Mouse (Mus musculus) adrenal gland, postnatal 4 days (tissue): Measurements from ENCODE around the gene Plekhh2. TPM values are rescaled to one million over a fixed set of nuclear protein-coding genes. Genes with fewer than 3 reads are reported as not detected.
"Not testable (repeated sequence)": the region's sequence is repeated elsewhere in the genome, so short reads cannot be mapped to it uniquely, and the experiment has no call there.

Source experiments
- DNase-seq, 2 experiments: peaks; one replicate each; pipeline ENCODE4 v3.0.0; 2021 to 2022; ENCODE audit warnings: low spot score in 2 of 2, mixed read lengths in 2 of 2
- total RNA-seq, 2 experiments: library from RNA; stranded (reverse); gene quantifications; 2 replicates each; pipeline ENCODE4 v1.2.3; 2021

Gene Plekhh2
- total RNA-seq, 2 experiments from 2014 or later: 12.0 to 13.7 TPM

DNA sequence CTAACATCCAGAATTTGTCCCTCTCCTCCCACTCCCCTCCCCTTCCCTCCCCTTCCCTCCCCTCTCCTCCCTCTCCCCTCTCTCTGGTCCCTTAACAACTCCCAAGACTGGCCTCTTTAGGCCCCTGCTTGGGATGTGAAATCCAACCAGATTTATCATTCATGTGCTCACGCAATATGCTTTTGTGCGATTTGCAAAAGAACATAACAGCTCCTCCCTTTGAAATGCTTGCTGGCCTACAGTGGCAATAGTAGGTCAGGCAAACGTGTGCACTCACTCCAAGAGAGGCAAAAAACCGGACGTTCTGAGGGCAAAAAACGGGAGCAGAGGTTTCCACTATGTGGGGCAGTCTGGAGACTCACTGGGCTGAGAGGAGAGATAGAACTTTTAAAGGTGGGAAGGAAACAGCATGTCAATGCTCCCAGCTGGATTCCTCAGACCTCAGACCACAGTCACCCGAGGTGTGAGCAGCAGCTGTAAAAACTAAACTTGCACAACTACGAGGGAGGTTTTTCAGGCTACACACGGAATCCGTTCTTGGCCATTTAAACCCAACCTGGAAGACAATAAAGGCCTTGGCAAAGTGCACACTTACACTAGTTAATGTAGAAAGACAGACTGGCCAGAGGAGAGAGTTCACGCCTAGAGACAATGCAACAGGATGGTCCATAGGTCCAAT is 595 bp upstream of the Plekhh2 start:
- DNase-seq: no peak

DNA sequence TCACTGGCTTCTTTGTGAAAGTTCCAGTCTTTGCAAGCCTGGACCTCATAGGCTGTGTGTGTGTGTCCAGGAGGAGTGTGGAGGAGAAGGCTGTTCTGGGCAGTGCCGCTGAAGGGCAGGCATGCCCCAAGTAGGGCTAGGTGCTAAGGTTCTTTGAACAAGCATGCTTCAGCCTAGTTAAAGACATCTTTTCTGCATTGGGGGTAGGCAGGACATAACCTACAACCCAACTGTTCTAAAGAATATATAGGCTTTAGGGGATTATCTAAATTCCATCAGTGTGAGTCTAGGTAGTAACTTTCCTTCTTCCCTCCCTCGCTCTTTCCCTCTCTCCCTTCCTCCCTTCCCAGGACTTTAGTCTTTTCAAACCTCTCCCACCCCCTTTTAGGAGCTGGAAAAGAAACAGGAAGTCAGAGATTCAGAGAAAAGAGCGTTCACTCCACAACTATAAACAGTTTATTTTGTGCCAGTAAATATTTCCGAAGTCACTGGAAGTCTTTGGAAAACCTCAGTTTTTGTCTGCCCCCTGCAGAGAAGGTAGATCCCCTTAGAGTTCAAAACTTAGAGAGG is 906 bp downstream of the Plekhh2 start:
- DNase-seq: no peak

DNA sequence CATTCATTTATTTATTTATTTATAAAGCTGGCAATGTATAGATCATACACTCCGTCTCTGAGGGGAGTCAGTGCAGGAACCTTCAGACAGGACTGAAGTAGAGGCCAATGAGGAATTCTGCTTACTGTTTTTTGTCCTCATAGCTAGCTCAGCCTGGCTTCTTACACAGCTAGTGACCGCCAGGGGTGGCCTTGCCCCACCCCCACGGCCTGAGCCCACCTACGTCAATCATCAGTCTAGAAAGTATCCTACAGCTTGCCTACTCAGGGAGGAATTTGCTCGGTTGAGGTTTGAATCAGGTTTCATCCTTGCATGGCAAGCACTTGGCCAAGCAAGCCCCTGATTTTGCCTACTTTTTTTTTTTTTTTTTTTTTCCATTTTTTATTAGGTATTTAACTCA is 4.2 kb downstream of the Plekhh2 start:
- no peak for DNase-seq

DNA sequence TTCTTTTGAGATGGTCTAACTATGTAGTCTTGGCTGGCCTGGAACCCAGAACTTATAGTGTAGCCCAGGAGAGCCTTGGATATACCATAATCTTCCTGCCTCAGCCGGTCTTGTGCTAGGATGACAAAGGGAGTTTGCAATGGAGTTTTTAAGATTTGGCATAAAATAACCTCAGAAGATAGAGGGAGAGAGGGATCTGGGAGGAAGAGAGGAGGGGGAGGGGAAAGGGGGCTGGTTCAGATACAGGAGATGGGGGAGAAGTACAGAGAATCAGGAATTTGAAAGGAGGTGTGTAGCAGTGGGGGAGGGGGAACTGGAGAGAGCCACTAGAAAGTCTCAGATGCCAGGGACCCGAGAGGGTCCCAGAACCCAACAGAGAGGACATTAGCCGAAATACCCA is 7.7 kb downstream of the Plekhh2 start:
- DNase-seq: no peak

DNA sequence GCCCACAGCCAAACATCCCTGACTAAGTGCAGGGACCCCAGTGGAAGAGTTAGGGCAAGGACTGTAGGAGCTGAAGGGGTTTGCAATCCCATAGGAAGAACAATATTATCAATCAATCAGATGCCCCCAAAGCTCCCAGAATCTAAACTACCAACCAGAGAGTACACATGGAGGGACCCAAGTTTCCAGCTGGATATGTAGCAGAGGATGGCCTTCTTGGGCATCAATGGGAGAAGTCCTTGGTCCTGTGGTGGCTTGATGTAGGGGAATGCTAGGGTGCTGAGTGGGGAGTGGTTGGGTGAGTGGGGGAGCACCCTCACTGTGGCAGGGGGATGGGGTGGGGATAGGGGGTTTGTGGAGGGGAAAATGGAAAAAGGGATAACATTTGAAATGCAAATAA is 8.4 kb downstream of the Plekhh2 start:
- no peak for DNase-seq

DNA sequence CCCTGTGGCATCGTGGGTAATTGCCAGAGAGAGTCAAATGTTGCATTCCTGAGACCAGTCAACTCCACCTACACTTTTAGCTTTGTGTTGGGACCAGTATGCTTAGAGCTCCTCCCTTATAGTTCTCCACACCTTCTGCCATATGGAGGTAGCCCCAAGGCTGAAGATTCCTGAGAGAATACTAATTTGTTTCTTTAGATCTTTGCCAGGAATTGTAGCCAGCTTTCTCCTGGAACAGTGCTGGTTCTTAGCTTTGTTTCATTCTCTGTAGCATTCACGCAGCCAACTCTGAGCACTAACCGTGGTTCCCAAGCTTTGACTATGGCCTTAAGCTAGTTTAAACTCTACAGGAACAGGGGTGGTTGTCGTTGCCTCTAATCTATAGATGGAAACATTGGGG is 17.7 kb downstream of the Plekhh2 start:
- no peak for DNase-seq

DNA sequence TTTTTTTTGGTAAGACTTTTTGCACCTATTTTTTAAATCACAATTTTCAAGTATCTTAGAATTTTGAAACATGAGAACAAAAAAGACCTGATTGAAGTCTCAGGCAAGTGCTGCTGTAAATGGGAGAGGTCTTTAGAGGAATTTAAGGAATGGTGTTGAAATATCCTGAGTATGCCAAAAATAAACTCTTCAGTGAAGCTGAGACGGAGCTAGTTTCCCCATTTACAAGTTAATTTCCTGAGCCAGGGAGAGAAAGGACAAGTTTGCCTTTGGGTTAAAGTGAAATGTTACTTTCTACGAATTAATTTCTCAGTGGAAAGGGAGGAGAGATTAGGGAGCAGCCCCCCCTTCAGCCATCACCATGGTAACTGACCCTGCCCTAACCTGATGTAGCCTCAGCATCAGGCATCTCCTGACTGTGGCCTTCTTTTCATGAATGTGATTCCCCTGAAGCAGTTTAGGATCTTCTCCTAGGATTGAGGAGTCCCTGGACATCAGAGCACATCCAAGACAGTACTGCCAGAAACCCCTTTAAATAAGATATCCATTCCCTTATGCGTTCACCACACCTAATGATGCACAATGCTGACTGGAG is 18.6 kb downstream of the Plekhh2 start:
- no peak for DNase-seq

DNA sequence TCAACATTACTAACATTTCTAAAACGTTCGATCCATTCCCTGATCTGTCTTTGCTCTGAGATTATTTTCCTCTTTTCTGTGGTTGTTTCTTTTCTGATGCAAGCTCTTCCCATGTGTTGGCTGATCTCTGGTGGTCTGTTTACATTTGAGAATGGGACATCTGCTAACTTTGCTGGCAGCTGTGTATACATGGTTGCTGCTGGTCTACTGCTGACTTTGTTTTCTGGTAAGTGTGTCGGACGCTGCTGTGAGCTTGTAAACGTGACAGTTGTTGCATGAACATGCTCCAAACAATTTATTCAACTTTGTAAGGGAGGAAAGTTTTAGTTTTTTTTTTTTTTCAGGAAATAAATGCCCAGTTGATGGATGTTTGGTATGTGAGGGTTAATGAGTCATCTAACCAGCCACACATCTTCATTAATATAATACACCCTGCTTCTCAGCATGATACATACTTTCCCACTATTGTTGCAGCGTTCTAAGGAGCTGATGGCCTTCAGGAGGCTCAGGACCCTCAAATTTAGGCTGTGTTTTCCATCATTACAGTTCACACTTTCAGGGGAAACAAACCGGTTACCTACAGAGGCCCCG is 21.3 kb downstream of the Plekhh2 start:
- no peak for DNase-seq

DNA sequence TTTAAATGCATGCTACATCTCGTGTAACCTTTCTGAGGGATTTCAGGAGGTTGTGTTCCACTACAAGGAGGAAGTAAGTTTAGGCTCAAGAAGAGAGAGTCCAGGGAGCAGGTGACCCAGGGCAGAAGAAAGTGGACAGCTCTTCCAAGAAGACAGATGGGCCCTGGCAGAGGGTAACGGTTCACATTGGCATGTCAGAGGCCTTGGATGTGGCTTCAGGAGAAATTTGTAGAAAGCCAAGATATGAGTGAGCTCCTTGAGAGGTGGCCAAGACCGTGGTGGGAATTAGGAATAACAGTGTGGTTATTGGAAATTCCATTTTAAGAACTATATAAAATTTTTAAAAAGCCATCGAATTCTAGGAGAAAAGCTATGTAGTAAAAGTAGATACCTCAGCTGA is 22.1 kb downstream of the Plekhh2 start:
- DNase-seq: no peak

DNA sequence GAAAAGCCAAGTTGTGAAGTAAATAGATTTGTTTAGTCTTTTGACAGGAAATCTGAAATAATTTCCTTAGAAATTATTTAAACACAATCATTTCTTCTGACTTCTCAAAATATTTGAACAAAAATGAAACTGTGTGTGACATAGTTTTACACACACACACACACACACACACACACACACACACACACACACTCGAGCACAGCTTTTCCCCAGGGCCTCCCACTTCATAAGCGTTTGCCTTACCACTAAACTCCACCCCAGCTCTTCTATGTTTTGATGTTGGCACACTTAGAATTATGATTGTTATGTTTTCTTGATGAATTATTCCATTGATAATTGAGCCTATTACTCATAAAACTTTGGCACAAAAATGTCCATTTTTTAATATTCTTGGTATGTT is 22.9 kb downstream of the Plekhh2 start:
- DNase-seq: no peak

DNA sequence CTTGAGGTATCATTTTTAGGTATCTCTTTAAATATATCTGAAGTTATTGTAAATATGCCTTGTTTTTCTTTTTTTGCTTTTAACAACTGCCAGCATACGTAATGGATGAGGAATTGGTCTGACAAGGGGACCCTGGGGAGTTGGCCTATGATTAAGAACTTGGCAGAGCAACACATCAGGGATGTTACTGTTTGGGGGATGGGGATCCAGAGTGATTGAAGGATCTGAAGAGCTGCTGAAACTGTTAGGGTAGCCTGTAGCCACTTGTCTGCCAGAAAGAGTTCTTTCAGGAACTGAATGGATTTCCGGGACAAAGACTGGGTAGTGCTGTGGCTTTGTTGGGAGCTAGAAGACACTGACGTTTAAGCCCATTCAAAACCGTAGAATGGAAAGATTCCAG is 23.5 kb downstream of the Plekhh2 start:
- no peak for DNase-seq

DNA sequence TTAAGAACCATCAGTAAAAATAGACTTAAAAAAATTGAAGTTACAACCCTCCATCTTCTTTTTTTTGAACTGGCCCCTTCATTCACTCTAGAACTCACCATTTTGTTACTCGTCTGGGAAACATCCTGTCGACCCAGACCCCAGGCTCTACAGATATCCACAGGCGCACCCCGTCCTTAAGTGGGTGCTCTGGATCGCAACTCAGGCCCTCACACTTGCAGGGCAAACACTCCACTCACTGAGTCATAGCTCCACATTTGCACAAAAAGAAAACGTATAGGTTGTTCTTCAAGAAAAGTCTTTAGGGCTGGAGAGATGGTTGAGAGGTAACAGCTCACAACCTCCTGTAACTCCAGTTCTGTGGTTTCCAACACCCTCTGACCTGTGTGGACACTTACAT is 25.6 kb downstream of the Plekhh2 start:
- DNase-seq: no peak

DNA sequence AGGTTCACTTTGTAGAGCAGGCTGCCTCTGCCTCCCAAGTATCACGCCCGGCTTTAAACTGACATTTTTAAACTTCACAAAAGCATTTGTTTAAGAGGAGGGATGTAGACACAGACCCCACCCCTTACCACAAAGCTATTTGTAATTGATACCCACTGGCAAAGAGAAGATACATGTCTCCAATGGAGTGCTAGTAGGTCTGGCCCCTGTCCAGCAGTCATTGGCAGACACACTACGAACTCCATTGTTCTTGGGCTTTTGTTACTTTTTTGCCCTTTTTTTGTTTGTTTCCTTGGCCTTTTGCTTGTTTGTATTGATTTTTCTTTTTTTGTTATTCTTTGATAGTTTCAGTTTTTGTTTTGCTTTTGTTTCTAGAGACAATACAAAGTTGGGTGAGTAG is 26.3 kb downstream of the Plekhh2 start:
- no peak for DNase-seq

DNA sequence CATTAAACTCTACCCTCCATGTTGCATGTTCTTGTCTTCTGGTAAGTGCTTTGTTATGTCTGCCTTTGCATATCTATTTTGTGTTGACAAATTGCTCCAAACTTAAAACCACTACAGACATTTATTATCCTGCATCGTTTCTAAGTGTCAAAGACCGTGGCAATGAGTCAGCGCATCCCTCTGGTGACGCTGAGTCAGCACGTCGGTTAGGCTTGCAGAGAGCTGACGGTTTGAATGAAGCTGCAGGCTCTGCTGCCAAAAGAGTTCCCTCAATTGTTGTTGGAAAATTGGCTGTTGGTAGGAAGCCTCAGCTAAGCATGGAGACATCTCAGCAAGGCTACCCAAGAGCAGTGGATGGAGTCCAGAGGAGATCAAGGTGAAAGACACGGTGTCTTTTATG is 28.9 kb downstream of the Plekhh2 start:
- no peak for DNase-seq

DNA sequence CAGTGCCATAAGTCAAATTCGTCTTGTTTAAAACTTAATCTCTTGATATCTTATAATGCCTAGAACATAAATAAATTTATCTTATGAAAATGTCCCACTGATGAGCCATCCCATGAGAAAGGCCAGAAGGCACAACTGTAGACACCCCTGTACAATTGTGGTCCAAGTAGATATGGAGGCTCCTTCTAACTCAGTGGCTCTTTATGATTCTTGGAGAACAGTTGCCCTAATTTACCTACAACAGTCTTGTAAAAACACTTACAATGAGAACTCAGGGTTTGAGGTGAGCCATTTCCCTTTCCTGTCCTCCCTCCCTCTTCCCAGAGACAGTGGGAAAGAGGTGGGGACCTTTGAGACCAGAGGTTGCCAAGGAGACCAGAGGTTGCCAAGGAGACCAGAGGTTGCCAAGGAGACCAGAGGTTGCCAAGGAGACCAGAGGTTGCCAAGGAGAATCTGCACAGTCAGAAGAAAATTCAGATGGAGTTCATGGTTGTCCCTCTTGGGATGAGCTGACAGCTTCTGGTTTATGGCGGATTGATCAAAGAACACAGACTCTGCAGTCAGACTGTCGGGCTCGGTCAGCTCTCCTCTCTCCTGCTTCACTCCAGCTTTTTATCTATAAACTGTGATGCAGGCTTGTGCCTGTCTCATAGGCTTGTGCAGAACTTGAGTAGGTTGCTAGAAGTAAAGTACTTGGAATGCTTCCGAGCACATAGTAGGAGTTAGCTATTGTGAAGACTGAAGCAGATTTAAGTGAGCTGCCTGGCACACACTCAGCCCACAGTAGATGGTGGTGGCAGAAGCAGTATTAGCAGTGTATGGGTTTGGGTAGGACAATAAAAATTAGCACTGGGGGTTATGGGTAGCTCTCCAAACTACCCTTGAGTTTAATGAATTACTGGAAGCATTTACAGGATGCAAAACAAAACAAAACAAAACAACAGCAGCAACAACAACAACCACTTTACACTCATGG is 39.5 kb downstream of the Plekhh2 start:
- no peak for DNase-seq

DNA sequence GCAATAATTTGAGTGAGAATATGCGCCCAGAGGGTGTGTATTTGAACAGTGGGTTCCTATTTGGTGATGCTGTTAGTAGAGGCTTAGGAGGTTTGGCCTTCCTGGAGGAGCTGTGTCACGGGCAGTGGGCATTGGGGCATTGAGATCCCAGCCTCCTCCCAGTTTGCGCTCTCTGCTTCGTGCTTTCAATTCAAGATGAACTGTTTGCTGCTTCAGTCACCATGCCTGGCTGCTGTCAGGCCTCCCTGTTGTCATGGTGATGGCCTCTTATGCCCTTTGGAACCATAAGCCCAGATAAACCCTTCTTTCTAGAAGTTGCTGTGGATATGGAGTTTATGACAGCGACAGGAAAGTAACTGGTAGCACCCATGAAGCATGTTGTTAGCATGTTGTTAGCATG is 40.5 kb downstream of the Plekhh2 start:
- DNase-seq: no peak

DNA sequence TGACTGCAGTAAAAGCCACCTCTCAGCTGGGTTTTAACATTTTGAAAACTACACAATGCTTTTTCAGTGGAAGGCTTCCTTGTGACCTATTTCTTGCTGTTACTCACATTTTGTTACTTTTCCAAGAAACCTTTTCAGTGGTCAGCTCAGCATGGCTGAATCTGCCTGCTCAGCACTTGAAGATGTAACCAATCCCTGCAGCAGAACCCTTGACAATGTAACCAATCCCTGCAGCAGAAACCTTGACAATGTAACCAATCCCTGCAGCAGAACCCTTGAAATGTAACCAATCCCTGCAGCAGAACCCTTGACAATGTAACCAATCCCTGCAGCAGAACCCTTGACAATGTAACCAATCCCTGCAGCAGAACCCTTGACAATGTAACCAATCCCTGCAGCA is 52.6 kb downstream of the Plekhh2 start:
- not testable (repeated sequence) for DNase-seq

DNA sequence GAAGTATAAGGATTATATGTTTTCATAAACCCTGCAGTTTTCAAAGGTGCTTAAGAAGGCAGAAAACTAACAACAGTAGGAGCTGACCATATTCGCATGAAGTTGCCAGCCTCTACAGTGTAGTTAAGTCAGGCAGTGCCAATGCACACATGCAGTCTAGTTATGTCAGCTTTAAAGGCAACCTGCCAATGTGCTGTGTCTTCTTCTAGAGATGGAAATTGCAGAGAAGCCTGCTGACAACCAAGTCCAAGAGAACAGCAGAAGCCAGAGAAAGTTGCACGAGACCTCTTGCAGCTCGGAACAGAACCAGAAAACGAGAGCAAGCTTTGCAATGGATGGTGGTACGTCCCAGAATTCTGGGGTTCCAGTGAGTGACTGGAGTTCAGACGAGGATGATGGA is 54.1 kb downstream of the Plekhh2 start:
- no peak for DNase-seq

DNA sequence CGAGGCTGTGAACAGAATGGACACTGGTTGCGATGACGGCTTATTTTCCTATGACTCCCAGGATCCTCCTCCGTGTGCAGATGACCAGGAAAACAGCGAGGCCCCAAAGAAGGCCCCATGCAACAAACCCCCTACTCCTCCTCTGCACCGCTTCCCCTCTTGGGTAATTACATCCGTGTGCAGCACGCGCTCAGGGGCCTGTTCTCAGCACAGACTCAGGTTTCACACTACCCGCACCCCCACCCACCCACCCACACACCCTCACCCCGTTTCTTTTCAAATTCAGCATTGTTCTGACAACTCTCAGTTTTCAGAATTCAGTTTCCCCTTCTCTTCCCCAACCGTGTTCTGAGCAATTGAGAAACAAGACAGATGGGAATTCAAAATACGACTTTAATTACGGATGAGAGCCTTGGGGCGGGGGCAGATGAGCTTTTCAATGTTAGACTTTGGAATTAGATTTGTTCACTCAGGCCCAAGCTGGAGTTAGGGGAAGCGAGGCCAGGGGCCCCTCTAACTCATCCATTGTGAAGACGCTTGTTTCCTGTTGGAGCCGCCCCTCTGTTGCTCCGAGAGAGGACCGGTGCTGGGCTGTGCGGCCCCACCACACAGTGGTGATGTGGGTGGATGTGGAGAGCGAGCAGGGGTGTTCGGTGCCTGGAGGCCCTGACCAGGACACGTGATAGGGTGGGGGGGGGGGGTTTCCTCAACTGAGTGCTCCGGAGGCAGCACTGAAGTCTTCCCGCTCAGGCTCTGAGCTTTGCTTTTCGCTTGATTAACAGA is 55.3 kb downstream of the Plekhh2 start:
- DNase-seq: no peak

DNA sequence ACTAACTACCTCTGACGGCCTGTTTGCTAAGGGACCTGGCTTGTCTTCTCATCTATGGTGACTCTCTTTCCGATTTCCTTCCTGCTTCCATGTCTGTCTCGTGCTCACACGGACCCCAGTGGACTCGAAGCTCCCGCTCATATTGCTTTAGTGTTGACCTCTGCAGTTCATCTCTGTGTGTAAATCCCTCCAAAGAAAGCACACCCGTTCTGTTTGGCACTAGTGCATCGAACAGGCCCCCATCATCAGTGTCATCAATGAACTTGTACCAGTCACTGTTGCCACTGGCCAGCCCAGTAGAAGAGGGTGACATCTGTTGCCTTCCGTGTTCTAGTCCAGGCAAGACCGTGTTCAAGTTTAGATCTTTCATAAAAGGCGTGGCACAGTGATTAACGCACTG is 57.1 kb downstream of the Plekhh2 start:
- no peak for DNase-seq

DNA sequence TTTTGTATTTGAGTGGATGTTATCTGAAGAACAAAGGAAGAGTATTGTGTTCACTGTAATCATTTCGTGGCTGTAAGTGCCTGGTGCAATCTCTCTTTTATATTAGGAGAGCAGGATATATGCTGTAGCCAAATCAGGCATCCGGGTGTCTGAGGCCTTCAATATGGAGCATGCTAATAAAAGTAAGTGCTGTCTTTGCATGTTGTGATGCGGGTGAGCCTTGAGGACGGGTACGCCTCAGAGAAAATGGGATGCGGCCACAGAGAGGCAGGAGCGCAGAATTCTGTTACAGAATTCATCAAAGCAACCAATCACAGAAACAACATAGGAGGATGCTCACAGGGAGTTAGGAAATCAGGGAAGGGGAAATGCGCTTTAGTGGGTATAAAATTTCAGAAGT is 58.1 kb downstream of the Plekhh2 start:
- no peak for DNase-seq
